Mouse (Mus musculus) hindbrain, embryonic 13.5 days (tissue): Measurements from ENCODE around the gene Dennd4b. TPM values are rescaled to one million over a fixed set of nuclear protein-coding genes. Genes with fewer than 3 reads are reported as not detected.

ENCODE experiments used
- ATAC-seq: fragments of 200-750 bp; cut with Nextera tagmentation; 2 replicates; pipeline ENCODE4 v1.8.0; 2017; ENCODE audit warnings: moderate TSS enrichment; ENCODE audit not compliant: low FRiP score
- H3K27ac ChIP-seq: fragments of 300-500 bp; sonication (generic); 2 replicates; pipeline ENCODE4 v1.5.1; 2015; ENCODE audit warnings: inconsistent platforms, mild to moderate bottlenecking, moderate library complexity
- H3K27me3 ChIP-seq: fragments of 300-500 bp; sonication (generic); 2 replicates; pipeline ENCODE4 v1.6.1; 2015; ENCODE audit warnings: mild to moderate bottlenecking, inconsistent platforms
- H3K36me3 ChIP-seq: fragments of 300-500 bp; sonication (generic); 2 replicates; pipeline ENCODE4 v1.6.1; 2015; ENCODE audit warnings: mild to moderate bottlenecking, inconsistent platforms
- H3K4me1 ChIP-seq: fragments of 300-500 bp; sonication (generic); replicated peaks from 2 replicates; pipeline ENCODE4 v1.6.1; 2015; ENCODE audit warnings: inconsistent platforms
- H3K4me2 ChIP-seq: fragments of 300-500 bp; sonication (generic); 2 replicates; pipeline ENCODE4 v1.6.1; 2015; ENCODE audit warnings: inconsistent platforms, mild to moderate bottlenecking, moderate library complexity
- H3K4me3 ChIP-seq: fragments of 300-500 bp; sonication (generic); 2 replicates; pipeline ENCODE4 v1.5.1; 2015; ENCODE audit warnings: mild to moderate bottlenecking, inconsistent platforms
- H3K9ac ChIP-seq: fragments of 300-500 bp; sonication (generic); 2 replicates; pipeline ENCODE4 v1.6.1; 2015; ENCODE audit warnings: mild to moderate bottlenecking, inconsistent platforms
- H3K9me3 ChIP-seq: fragments of 300-500 bp; sonication (generic); 2 replicates; pipeline ENCODE4 v1.6.1; 2016; ENCODE audit warnings: inconsistent platforms
- WGBS: fragments of 180-500 bp; shearing (Covaris S2); methylation state at CpG from one replicate; pipeline ENCODE4 v1.1.7; 2015; 5-methylcytosine and 5-hydroxymethylcytosine counted together
- polyA plus RNA-seq: library from polyadenylated mRNA; unstranded; fragments of >200 nt; fragmentation: Nextera tagmentation; extraction: Ambion mirVana; gene quantifications from 2 replicates; pipeline ENCODE4 v1.2.1, GENCODE M21; 2015

Gene Dennd4b
- 4.6 and 5.7 TPM in 2 replicates for polyA plus RNA-seq

- Histone ChIP-seq H3K4me2 (peak within 1 kb of the TSS; percentile 83), H3K4me3 (peak within 1 kb of the TSS; percentile 82), H3K27me3 (no peaks in the 10 kb centered on the region), H3K36me3 (peaks cover 43% of the 10 kb centered on the region), H3K4me1 (peaks cover 14% of the 10 kb centered on the region), H3K9ac (peak within 1 kb of the TSS; percentile 90), H3K9me3 (no peaks in the 10 kb centered on the region), H3K27ac (peak within 1 kb of the TSS; percentile 96)
- peak; percentile 81 for ATAC-seq
- WGBS, result 0% methylated on average over 65 of the region's 87 CpGs
Measured at GRCm38 (mm10) chr3:90265034-90265931, at the start of gene Dennd4b. Dennd4b (plus strand) TSS chr3:90265185.

- Histone ChIP-seq H3K4me2 (no peak overlapping the region), H3K27ac (no peak overlapping the region), H3K9ac (no peak overlapping the region), H3K4me3 (no peak overlapping the region), H3K4me1 (peaks cover 36% of the 10 kb centered on the region), H3K36me3 (peaks cover 17% of the 10 kb centered on the region), H3K9me3 (no peaks in the 10 kb centered on the region), H3K27me3 (no peaks in the 10 kb centered on the region)
- WGBS, result 50% methylated on average over 1 of the region's 1 CpGs
- no peak for ATAC-seq
Measured at GRCm38 (mm10) chr3:90215825-90216380, 49.1 kb upstream of the Dennd4b start.

- 0 out of 2 replicates have a peak overlapping the region, but pooled peaks have one; percentile 30 for H3K27ac ChIP-seq
- peak; percentile 60 for ATAC-seq
Measured at GRCm38 (mm10) chr3:90220088-90220487, 44.9 kb upstream of the Dennd4b start.

GRCm38 (mm10) chr3:90220531-90220951, 44.4 kb upstream of the Dennd4b start:
- Histone ChIP-seq H3K4me3 (peak overlapping the region; percentile 38), H3K9me3 (no peaks in the 10 kb centered on the region), H3K27ac (peak overlapping the region; percentile 41; the same call in 1 of the 2 replicates), H3K36me3 (peaks cover 2% of the 10 kb centered on the region), H3K4me1 (peaks cover 22% of the 10 kb centered on the region), H3K27me3 (no peaks in the 10 kb centered on the region), H3K9ac (peak overlapping the region; percentile 65), H3K4me2 (peak overlapping the region; percentile 82)
- ATAC-seq, result peak; percentile 72
- WGBS, result 1% methylated on average over 17 of the region's 20 CpGs

More at GRCm38 (mm10) chr3:90220088-90220487, 44.9 kb upstream of the Dennd4b start:
- Histone ChIP-seq H3K4me2 (peak overlapping the region; percentile 82), H3K36me3 (no peaks in the 10 kb centered on the region; the same call in 1 of the 2 replicates), H3K9ac (peak overlapping the region; percentile 65; the same call in 1 of the 2 replicates), H3K4me1 (peaks cover 22% of the 10 kb centered on the region), H3K9me3 (no peaks in the 10 kb centered on the region), H3K4me3 (peak overlapping the region; percentile 38), H3K27me3 (no peaks in the 10 kb centered on the region)
- WGBS, result 15% methylated on average over 6 of the region's 6 CpGs

- Histone ChIP-seq H3K27me3 (no peaks in the 10 kb centered on the region), H3K4me3 (peak overlapping the region; percentile 38), H3K27ac (no peak overlapping the region), H3K4me1 (peaks cover 22% of the 10 kb centered on the region), H3K36me3 (peaks cover 6% of the 10 kb centered on the region), H3K9me3 (no peaks in the 10 kb centered on the region), H3K9ac (peak overlapping the region; percentile 65; the same call in 1 of the 2 replicates), H3K4me2 (peak overlapping the region; percentile 82)
- 29% methylated on average over 5 of the region's 5 CpGs for WGBS
- no peak for ATAC-seq
Measured at GRCm38 (mm10) chr3:90221123-90221522, 43.9 kb upstream of the Dennd4b start.

GRCm38 (mm10) chr3:90222455-90222854, 42.5 kb upstream of the Dennd4b start:
- WGBS, result 90% methylated on average over 4 of the region's 4 CpGs
- H3K9me3 ChIP-seq, result no peaks in the 10 kb centered on the region
- no peak overlapping the region for H3K27ac ChIP-seq
- peaks cover 6% of the 10 kb centered on the region for H3K36me3 ChIP-seq
- no peak overlapping the region for H3K4me3 ChIP-seq
- no peaks in the 10 kb centered on the region for H3K27me3 ChIP-seq
- no peak overlapping the region for H3K4me2 ChIP-seq
- no peak overlapping the region for H3K9ac ChIP-seq
- peaks cover 22% of the 10 kb centered on the region for H3K4me1 ChIP-seq
- ATAC-seq, result no peak

- no peaks in the 10 kb centered on the region for H3K9me3 ChIP-seq
- peaks cover 6% of the 10 kb centered on the region for H3K36me3 ChIP-seq
- no peak overlapping the region for H3K27ac ChIP-seq
- peaks cover 22% of the 10 kb centered on the region for H3K4me1 ChIP-seq
- no peak overlapping the region for H3K4me2 ChIP-seq
- no peaks in the 10 kb centered on the region for H3K27me3 ChIP-seq
- no peak overlapping the region for H3K9ac ChIP-seq
- H3K4me3 ChIP-seq, result no peak overlapping the region
- no peak for ATAC-seq
- 84% methylated on average over 3 of the region's 3 CpGs for WGBS
Measured at GRCm38 (mm10) chr3:90222941-90223340, 42.0 kb upstream of the Dennd4b start.

- peaks cover 22% of the 10 kb centered on the region for H3K4me1 ChIP-seq
- H3K27ac ChIP-seq, result no peak overlapping the region
- no peaks in the 10 kb centered on the region for H3K27me3 ChIP-seq
- H3K36me3 ChIP-seq, result peaks cover 6% of the 10 kb centered on the region
- no peak overlapping the region for H3K9ac ChIP-seq
- 85% methylated on average over 10 of the region's 10 CpGs for WGBS
- no peaks in the 10 kb centered on the region for H3K9me3 ChIP-seq
- no peak overlapping the region for H3K4me2 ChIP-seq
- no peak for ATAC-seq
- H3K4me3 ChIP-seq, result no peak overlapping the region
Measured at GRCm38 (mm10) chr3:90224331-90224730, 40.7 kb upstream of the Dennd4b start.

- H3K27ac ChIP-seq, result peak overlapping the region; percentile 90
Measured at GRCm38 (mm10) chr3:90231075-90231474, 33.9 kb upstream of the Dennd4b start.

GRCm38 (mm10) chr3:90231507-90232333, 33.3 kb upstream of the Dennd4b start, which contains the start of gene Jtb:
Jtb (plus strand) TSS chr3:90231597.
- peak; percentile 97 for ATAC-seq
- H3K27ac ChIP-seq, result peak within 1 kb of the TSS; percentile 90
- no peaks in the 10 kb centered on the region for H3K27me3 ChIP-seq
- peak within 1 kb of the TSS; percentile 92 for H3K4me2 ChIP-seq
- H3K9me3 ChIP-seq, result no peaks in the 10 kb centered on the region
- peak within 1 kb of the TSS; percentile 83 for H3K9ac ChIP-seq
- WGBS, result under 1% methylated on average over 61 of the region's 61 CpGs
- peaks cover 26% of the 10 kb centered on the region for H3K36me3 ChIP-seq
- H3K4me3 ChIP-seq, result peak within 1 kb of the TSS; percentile 79
- peaks cover 16% of the 10 kb centered on the region for H3K4me1 ChIP-seq

More at GRCm38 (mm10) chr3:90231075-90231474, 33.9 kb upstream of the Dennd4b start:
- peak overlapping the region; percentile 92 for H3K4me2 ChIP-seq
- WGBS, result 19% methylated on average over 8 of the region's 8 CpGs
- no peak; the same call in 1 of the 2 replicates for ATAC-seq
- H3K9ac ChIP-seq, result peak overlapping the region; percentile 83
- no peaks in the 10 kb centered on the region for H3K9me3 ChIP-seq
- no peaks in the 10 kb centered on the region for H3K27me3 ChIP-seq
- peak overlapping the region; percentile 79 for H3K4me3 ChIP-seq
- peaks cover 21% of the 10 kb centered on the region for H3K36me3 ChIP-seq
- peaks cover 16% of the 10 kb centered on the region for H3K4me1 ChIP-seq

GRCm38 (mm10) chr3:90241251-90241650, 23.7 kb upstream of the Dennd4b start:
- no peak overlapping the region for H3K27ac ChIP-seq
- no peaks in the 10 kb centered on the region for H3K9me3 ChIP-seq
- no peak overlapping the region for H3K4me3 ChIP-seq
- peaks cover 11% of the 10 kb centered on the region for H3K4me1 ChIP-seq
- H3K9ac ChIP-seq, result no peak overlapping the region
- H3K27me3 ChIP-seq, result no peaks in the 10 kb centered on the region
- peaks cover 3% of the 10 kb centered on the region; the same call in 1 of the 2 replicates for H3K36me3 ChIP-seq
- no peak overlapping the region for H3K4me2 ChIP-seq
- 94% methylated on average over 2 of the region's 2 CpGs for WGBS
- ATAC-seq, result no peak
